Mouse (Mus musculus): ENCODE data around the gene Ccdc63.
"Not testable (repeated sequence)": the region's sequence is repeated elsewhere in the genome, so short reads cannot be mapped to it uniquely, and the experiment has no call there.

Ccdc63 gene

GRCm38 (mm10) chr5:122152508-122152907 is 11.9 kb upstream of the Ccdc63 start:
- not testable (repeated sequence) for DNase-seq (ENCODE audit: extremely low read depth, low read depth, low spot score)

- no peak for DNase-seq (ENCODE audit: extremely low read depth, low read depth, low spot score)
Measured at GRCm38 (mm10) chr5:122149259-122149658, 8.6 kb upstream of the Ccdc63 start.

- no peak for DNase-seq (ENCODE audit: extremely low read depth, low read depth, low spot score)
Measured at GRCm38 (mm10) chr5:122148107-122148506, 7.5 kb upstream of the Ccdc63 start.

GRCm38 (mm10) chr5:122146609-122147008 is 6.0 kb upstream of the Ccdc63 start:
- DNase-seq (ENCODE audit: extremely low read depth, low read depth, low spot score), result no peak

DNA sequence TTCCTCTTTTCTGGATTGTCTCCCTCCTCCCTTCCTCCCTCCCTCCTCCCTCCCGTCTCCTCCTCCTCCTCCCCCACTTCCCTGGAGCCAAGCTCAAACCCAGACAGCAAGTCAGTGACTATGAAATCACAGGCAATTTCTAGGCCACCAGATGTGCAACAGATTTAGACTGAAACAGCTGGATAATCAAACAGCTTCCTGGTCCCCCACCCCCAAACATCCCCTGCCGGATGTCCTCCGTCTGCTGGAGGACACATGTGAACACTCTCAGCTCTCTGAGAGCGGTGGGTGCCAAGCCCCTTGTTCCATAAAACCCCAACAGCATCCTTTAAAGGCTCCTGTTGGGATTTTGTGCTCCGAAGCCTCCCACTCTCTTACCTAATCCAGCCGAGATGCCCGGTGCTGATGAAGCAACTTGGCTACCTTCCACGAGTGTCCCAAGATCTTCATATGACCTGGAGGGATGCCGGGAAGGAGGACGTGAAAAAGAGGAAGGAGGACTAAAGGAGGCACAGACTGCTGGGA is 5.5 kb upstream of the Ccdc63 start:
- DNase-seq (ENCODE audit: extremely low read depth, low read depth, low spot score), result no peak

DNA sequence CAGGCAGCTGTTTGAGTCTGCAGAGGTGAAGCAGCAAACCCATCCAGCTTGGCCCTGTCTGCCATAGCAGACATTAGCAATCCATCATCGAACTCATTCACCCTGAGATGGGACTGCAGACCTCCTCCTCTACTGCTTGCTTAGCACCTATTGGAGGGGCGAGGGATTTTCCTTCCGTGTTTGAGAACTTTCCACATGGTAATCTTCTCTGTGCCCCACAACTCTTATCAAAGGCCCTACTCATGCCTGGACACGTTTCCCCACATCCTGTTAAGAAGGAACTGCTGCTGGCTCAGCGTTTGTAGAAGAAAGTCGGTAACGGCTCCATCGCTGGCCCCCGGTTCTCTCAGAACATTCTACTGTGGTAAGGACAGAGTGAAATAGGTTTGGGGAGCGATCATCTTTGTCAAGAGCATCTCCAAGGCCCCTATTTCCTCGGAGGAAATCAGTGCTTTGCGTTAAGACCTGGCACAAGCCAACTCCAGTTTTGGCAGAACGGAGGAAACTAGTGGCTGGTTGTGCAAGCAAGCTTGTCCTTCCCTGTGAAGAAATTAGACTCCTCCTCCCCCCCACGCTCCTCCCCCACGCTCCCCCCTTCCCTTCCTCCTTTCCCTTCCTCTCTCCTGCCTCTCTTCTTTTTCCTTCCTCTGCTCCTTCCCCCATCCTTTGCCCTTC is 4.9 kb upstream of the Ccdc63 start:
- DNase-seq (ENCODE audit: extremely low read depth, low read depth, low spot score), result no peak

GRCm38 (mm10) chr5:122144825-122145224 is 4.2 kb upstream of the Ccdc63 start:
- DNase-seq (ENCODE audit: extremely low read depth, low read depth, low spot score), result no peak

- no peak for DNase-seq (ENCODE audit: extremely low read depth, low read depth, low spot score)
Measured at GRCm38 (mm10) chr5:122143543-122143942, 2.9 kb upstream of the Ccdc63 start.

GRCm38 (mm10) chr5:122142230-122142992 is 1.8 kb upstream of the Ccdc63 start:
- DNase-seq (ENCODE audit: extremely low read depth, low read depth, low spot score), result no peak

DNA sequence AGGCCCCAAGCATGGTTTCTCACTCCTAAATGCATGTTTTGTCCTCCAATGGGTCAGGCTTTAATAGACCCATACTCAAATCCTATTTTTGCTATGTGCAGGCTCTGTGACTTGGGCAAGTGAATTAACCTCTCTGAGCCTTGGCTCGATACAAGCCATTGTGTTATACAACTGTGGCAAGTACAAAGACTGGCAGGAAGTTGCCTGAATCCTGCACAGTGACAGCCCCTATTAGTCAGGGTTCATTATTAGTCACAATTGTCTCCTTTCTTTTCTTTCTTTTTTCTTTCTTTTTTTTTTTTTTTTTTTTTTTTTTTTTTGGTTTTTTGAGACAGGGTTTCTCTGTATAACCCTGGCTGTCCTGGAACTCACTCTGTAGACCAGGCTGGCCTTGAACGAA is 852 bp downstream of the Ccdc63 start:
- not testable (repeated sequence) for DNase-seq (ENCODE audit: extremely low read depth, low read depth, low spot score)

DNA sequence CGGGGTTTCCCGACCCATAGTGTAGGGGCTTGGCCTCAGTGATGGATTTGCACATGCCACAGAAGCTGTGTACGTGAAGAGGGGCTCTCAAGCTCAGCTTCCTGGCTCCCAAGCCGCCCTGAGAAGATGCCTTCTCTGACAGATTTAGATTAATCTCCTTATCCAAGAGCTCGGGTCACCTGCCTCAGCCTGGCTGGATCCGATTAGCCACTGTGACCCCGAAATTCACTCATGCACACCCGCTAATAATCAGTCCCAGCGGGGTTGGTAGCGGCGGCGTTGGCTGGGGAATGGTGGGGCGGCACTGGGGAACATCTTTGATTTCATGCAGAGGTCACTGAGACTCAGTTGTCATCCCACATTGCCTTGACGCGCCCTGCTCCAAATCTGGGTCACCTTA is 1.8 kb downstream of the Ccdc63 start:
- DNase-seq (ENCODE audit: extremely low read depth, low read depth, low spot score), result no peak

- no peak for DNase-seq (ENCODE audit: extremely low read depth, low read depth, low spot score)
Measured at GRCm38 (mm10) chr5:122136508-122137408, 3.9 kb downstream of the Ccdc63 start.

DNA sequence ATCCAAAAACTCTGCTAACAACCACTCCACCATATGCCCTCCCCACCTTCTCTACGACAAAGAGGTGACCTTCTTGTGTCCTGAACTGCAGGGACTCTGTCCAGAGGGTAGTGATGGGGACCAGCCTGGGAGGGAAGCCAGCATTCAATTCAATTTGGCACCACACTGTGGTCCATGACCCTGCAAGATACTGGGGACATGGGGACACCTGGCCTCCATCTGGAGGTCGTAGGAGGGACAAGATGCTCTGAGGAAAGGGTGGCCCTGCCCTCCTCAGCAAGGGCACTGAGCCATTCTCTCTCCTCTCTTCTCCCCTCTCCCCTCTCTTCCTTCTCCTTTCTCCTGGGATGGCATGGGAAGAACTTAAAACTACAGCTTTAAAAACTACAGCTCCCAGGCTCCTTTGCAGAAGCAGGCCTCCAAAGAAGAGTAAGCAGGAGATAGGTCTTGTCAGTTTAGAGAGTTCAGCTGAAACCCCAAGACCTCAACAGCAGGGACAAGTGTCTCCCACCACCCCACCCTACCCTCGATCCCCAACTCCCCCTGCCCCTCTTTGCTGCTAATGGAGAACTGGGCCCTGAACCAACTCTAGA is 5.2 kb downstream of the Ccdc63 start:
- no peak for DNase-seq (ENCODE audit: extremely low read depth, low read depth, low spot score)

GRCm38 (mm10) chr5:122134395-122135289 is 6.0 kb downstream of the Ccdc63 start:
- no peak for DNase-seq (ENCODE audit: extremely low read depth, low read depth, low spot score)

- no peak for DNase-seq (ENCODE audit: extremely low read depth, low read depth, low spot score)
Measured at GRCm38 (mm10) chr5:122133050-122133389, 7.6 kb downstream of the Ccdc63 start.

DNA sequence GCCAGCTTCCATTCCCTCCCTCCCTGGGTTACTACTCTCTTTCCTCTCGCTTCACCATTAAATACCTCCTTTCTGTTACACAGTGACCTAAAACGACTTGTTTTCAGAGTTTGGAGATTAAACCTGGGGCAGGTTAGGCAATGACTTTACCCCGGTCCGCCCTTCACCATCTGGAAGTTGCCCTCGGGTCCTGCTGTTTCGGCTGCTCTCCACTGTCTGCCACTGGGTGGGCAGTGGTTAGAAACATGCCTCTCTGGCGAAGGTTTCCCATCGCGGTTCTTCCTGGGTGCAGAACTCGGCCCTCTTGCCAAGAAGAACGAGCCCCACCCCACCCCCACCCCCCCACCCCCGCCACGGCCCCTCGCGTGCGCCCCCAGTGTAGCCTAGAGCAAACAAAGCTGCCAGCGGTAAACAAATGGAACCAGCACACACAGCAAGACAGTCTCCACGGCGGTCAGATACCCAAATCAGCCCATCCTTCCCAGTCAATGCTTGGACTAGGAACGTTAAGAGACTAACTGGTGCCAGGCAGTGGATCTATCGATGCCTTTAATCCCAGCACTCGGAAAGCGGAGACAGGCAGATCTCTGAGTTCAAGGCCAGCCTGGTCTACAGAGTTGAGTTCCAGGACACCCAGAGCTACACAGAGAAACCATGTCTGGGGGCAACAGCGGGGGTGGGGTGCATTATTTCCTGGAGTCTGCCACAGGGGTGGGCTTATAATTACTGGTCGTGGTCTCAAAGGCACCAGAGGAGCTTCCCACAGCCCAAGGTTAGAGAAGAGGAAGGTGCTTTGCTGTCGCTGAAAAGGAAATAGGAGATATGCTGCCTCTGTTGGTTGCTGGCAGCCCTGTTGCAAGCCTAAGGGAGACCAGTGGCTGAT is 8.2 kb downstream of the Ccdc63 start:
- DNase-seq (ENCODE audit: extremely low read depth, low read depth, low spot score), result no peak

DNA sequence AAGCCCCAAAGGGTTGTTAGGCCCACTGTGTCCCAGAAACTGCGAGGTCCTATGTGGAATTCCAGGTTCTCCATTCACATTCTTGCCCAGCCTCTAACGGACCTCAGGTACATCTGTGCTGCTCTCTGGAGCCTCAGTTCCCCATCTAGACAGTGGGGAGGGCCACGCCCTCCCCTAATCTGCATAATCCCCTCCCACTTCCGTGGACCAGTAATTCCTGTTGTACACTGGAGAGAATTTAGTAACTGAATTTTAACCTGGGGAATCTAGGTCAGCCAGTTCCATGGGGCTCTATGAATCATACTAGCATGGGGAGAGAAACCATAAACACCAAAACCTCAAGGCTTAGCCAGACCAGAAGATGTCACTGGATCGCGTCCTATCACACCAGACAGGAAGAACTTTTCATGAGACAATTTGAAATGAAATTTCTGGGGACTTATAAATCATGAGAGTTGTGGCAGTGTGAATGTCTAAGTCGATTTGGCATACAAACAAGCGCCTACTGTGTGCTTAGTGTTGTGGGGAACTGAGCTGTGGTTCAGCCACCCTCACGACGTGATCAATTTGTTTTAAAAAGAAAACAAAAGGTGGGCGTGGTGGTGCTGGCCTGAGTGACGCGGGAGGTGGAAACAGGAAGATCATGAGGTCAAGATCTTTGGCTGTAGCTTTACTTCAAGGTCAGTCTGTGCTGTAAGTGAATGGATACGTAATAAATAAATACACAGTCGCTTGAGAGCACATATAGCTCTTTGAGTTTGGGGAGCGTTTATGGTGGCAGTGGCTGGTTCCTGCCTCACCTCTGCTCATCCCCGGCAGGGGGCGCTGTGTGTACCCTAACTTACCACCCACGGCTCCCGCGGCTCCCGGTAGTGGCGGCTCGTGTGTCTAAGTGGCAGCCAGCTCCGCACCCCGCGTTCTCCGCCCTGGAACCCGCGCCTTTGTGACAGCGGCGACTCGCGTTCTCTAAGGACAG is 9.3 kb downstream of the Ccdc63 start:
- DNase-seq (ENCODE audit: extremely low read depth, low read depth, low spot score), result no peak
